Mouse (Mus musculus): ENCODE results near the gene Slc35c1. TPM values are rescaled to one million over a fixed set of nuclear protein-coding genes. Genes with fewer than 3 reads are reported as not detected.

Gene Slc35c1
- polyA plus RNA-seq, 1 experiment from 2014 or later: 8.7 TPM

DNA sequence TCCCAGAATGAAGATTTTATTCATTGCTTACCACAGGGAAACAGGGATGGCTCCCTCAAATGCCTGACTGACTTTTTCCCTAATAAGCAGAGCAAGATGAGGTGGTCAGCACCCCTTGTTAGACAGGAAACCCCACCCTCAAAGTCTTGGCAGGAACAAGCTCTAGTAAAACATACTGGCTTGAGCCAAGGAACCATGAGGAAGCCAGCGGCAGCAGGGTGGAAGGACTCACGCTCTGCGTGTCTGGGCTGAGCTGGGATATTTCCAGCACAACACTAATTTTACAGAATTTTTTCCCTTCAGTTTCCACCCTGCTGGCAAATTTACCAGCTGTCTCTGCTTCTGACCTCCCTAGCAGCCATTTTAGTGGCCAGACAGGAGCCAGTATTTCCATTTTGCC lies 33.9 kb downstream of the Slc35c1 start:
- H3K4me2 ChIP-seq (ENCODE audit: low read length): no peak overlapping the region
- H3K9ac ChIP-seq (ENCODE audit: low read length): no peak overlapping the region
- no peak overlapping the region for H3K4me3 ChIP-seq (ENCODE audit: low read depth, low read length)
- WGBS: 85% methylated on average over 3 of the region's 3 CpGs
- DNase-seq (ENCODE audit: low spot score) (no peak), ATAC-seq (no peak)
- H3K36me3 ChIP-seq (ENCODE audit: control insufficient read depth, insufficient read depth, low read length): peaks cover 33% of the 10 kb centered on the region
- H3K27ac ChIP-seq (ENCODE audit: low read depth, low read length): 0 out of 2 replicates have a peak overlapping the region, but pooled peaks have one; percentile 6
- no peaks in the 10 kb centered on the region for H3K27me3 ChIP-seq (replicated peaks; ENCODE audit: control insufficient read depth, insufficient read depth, low read length)
- peaks cover 39% of the 10 kb centered on the region for H3K4me1 ChIP-seq (ENCODE audit: control insufficient read depth, insufficient read depth, low read length)
- no peaks in the 10 kb centered on the region for H3K9me3 ChIP-seq (replicated peaks; ENCODE audit: control insufficient read depth, low read length)

DNA sequence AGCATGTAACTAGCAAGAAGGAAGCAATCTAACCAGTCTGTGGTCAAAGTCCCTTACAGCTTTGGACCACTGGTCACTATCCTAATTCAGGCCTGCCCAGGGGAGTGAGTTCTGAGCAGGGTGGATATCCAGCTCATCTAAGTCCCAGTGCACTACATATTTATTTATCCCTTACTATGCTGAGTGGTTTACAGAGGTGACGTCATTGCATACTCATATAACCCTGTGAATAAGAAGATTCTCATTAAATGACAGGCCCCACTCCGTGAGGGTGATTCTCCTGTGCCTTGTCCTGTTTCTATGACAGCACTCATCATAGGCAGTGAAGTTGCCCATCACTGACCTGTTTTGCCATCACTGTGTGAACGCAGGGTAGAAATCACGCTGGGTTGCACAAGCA lies 35.0 kb downstream of the Slc35c1 start:
- H3K36me3 ChIP-seq (ENCODE audit: control insufficient read depth, insufficient read depth, low read length): peaks cover 43% of the 10 kb centered on the region
- 66% methylated on average over 4 of the region's 4 CpGs for WGBS
- H3K4me2 ChIP-seq (ENCODE audit: low read length): no peak overlapping the region
- ATAC-seq (no peak), DNase-seq (ENCODE audit: low spot score) (no peak)
- H3K4me3 ChIP-seq (ENCODE audit: low read depth, low read length): no peak overlapping the region
- H3K9ac ChIP-seq (ENCODE audit: low read length): no peak overlapping the region
- H3K27ac ChIP-seq (ENCODE audit: low read depth, low read length): peak overlapping the region; percentile 65
- peaks cover 30% of the 10 kb centered on the region for H3K4me1 ChIP-seq (ENCODE audit: control insufficient read depth, insufficient read depth, low read length)
- no peaks in the 10 kb centered on the region for H3K9me3 ChIP-seq (replicated peaks; ENCODE audit: control insufficient read depth, low read length)
- no peaks in the 10 kb centered on the region for H3K27me3 ChIP-seq (replicated peaks; ENCODE audit: control insufficient read depth, insufficient read depth, low read length)

DNA sequence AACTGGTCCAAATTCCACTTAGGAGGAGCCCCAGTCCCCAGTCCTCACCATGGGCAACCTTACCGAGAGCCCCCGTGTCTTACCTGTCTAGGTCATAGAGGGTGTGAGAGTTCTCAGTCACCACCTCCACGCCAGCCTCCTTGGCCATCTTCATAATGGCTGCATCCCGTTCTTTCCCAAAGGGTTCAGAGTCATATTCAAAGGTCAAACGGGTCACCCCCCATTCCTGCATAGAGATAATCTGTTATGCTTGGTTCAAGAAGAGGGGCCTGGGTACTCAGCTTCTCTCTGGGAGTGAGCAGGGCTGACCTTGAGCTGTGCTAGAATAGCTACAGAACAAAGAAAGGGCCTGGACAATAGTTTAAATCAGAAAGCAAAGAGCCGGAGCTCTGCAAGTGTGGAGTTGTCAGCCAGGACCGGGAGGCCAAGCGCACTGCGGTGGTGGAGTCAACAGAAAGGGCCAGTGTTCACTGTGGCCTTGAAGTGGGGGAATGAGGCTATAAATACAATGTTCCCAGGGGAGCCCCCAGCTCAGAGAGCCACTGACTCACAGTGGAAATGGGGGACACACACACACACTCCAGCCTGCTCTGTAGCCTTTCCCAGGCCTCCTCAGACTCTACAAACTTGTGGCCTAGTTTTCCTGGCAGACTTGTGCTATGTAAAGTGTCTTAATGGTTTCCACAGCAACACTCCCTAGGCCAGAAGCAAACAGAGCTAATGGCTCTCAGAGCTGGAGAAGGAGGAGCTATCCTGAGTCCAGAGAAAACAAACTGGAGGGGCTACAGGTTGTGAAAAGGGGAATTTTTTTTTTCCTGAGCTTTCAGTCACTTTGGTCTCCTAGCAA lies 35.7 kb downstream of the Slc35c1 start:
- H3K4me2 ChIP-seq (ENCODE audit: low read length): no peak overlapping the region

DNA sequence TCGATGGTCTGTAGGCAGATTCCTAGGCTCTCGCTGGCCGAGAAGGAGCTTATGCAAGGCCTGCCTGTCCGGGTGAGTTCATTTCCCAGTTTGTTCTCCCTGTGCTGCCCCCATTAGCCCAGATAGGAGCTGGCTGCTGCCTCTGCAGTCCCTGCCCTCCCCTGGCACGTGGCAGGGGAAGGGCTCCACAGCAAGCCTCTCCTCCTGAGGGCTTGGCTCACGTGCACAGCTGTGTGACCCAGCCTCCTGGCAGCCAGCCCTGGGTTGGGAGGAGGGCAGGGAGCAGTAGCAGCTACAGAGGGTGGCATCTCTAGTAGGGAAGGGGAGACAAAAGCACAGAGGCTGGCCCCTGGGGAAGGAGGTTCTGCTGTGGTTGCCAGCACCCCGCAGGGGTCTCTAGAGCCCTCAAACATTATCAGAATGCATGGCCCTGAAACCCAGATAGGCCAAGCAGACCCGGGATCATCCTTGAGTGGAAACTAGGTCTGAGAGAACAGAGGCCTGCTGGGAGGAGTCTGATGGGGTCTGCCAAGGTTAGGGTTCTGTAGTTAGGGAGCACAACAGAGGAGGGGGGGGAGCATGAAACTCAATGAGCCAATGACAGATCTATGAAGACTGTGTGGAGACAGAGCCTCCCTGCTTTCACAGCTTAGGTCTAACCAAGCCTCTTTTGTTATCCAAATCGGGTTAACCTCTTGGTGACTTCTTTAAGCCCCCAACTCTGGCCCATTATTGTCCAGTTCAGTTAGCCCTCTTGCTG lies 36.5 kb downstream of the Slc35c1 start:
- H3K4me1 ChIP-seq (ENCODE audit: control insufficient read depth, insufficient read depth, low read length): peaks cover 30% of the 10 kb centered on the region
- no peak overlapping the region for H3K9ac ChIP-seq (ENCODE audit: low read length)
- H3K4me2 ChIP-seq (ENCODE audit: low read length): no peak overlapping the region
- ATAC-seq (peak; percentile 61), DNase-seq (ENCODE audit: low spot score) (peak; percentile 65)
- no peak overlapping the region for H3K4me3 ChIP-seq (ENCODE audit: low read depth, low read length)
- H3K27ac ChIP-seq (ENCODE audit: low read depth, low read length): peak overlapping the region; percentile 70
- 56% methylated on average over 9 of the region's 9 CpGs for WGBS
- no peaks in the 10 kb centered on the region for H3K27me3 ChIP-seq (replicated peaks; ENCODE audit: control insufficient read depth, insufficient read depth, low read length)
- no peaks in the 10 kb centered on the region for H3K9me3 ChIP-seq (replicated peaks; ENCODE audit: control insufficient read depth, low read length)
- H3K36me3 ChIP-seq (ENCODE audit: control insufficient read depth, insufficient read depth, low read length): peaks cover 56% of the 10 kb centered on the region

More for the DNA sequence above, 35.7 kb downstream of the Slc35c1 start:
- Histone ChIP-seq H3K27me3 (replicated peaks; ENCODE audit: control insufficient read depth, insufficient read depth, low read length) (no peaks in the 10 kb centered on the region), H3K9me3 (replicated peaks; ENCODE audit: control insufficient read depth, low read length) (no peaks in the 10 kb centered on the region), H3K9ac (ENCODE audit: low read length) (no peak overlapping the region), H3K4me3 (ENCODE audit: low read depth, low read length) (no peak overlapping the region), H3K27ac (ENCODE audit: low read depth, low read length) (peak overlapping the region; percentile 70), H3K4me1 (ENCODE audit: control insufficient read depth, insufficient read depth, low read length) (peaks cover 30% of the 10 kb centered on the region), H3K36me3 (ENCODE audit: control insufficient read depth, insufficient read depth, low read length) (peaks cover 50% of the 10 kb centered on the region)
- WGBS: 52% methylated on average over 9 of the region's 9 CpGs
- peak; percentile 78 for ATAC-seq
- DNase-seq (ENCODE audit: low spot score): peak; percentile 89

GRCm38 (mm10) chr2:92423156-92423555 lies 37.2 kb downstream of the Slc35c1 start:
- WGBS: 89% methylated on average over 9 of the region's 9 CpGs
- 0 out of 2 replicates have a peak overlapping the region, but pooled peaks have one; percentile 70 for H3K27ac ChIP-seq (ENCODE audit: low read depth, low read length)

DNA sequence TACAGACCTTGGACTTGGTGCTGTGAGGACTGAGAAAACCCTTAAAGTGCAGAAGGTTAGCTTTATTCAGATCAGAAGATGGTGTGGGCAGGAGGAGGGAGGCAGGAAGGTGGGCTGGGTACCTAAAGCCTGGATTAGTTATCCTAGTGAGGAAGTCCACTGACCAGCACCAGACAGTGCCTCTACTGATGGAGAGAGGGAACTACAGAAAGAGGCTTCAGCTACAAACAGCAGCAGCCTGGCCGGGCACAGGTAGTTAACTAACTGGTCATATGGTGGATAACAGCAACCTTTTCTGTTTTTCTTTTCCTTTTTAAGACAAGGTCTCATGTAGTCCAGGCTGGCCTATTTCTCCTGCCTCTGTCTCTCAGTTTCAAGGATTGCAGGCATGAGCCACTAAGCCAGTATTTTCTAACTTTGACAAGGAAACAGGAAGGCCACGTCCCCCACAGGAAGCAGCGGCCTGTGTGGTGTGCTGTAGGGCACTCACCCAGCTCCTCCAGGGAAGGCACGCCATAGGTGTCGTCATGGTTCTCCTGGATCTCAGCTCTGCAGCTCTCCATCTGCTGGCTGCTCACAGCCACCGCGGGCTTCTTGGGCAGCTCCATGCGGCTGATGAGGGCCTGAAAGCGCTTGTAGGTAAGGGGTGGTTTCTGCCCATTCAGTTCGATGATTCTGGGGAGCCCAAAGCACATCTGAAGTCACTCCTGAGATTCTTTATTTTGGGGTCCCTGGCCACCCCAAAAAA lies 37.8 kb downstream of the Slc35c1 start:
- H3K27me3 ChIP-seq (replicated peaks; ENCODE audit: control insufficient read depth, insufficient read depth, low read length): no peaks in the 10 kb centered on the region
- H3K36me3 ChIP-seq (ENCODE audit: control insufficient read depth, insufficient read depth, low read length): peaks cover 68% of the 10 kb centered on the region
- no peak overlapping the region for H3K9ac ChIP-seq (ENCODE audit: low read length)
- no peak overlapping the region for H3K4me2 ChIP-seq (ENCODE audit: low read length)
- no peak for DNase-seq (ENCODE audit: low spot score)
- WGBS: 82% methylated on average over 10 of the region's 10 CpGs
- no peaks in the 10 kb centered on the region for H3K9me3 ChIP-seq (replicated peaks; ENCODE audit: control insufficient read depth, low read length)
- H3K4me3 ChIP-seq (ENCODE audit: low read depth, low read length): no peak overlapping the region
- H3K27ac ChIP-seq (ENCODE audit: low read depth, low read length): no peak overlapping the region
- ATAC-seq: no peak
- peaks cover 21% of the 10 kb centered on the region; the same call in 1 of the 2 replicates for H3K4me1 ChIP-seq (ENCODE audit: control insufficient read depth, insufficient read depth, low read length)

More at GRCm38 (mm10) chr2:92423156-92423555, 37.2 kb downstream of the Slc35c1 start:
- no peak for DNase-seq (ENCODE audit: low spot score)
- Histone ChIP-seq H3K9ac (ENCODE audit: low read length) (no peak overlapping the region), H3K9me3 (replicated peaks; ENCODE audit: control insufficient read depth, low read length) (no peaks in the 10 kb centered on the region), H3K4me1 (ENCODE audit: control insufficient read depth, insufficient read depth, low read length) (peaks cover 26% of the 10 kb centered on the region), H3K27me3 (replicated peaks; ENCODE audit: control insufficient read depth, insufficient read depth, low read length) (no peaks in the 10 kb centered on the region), H3K4me3 (ENCODE audit: low read depth, low read length) (no peak overlapping the region), H3K36me3 (ENCODE audit: control insufficient read depth, insufficient read depth, low read length) (peaks cover 62% of the 10 kb centered on the region), H3K4me2 (ENCODE audit: low read length) (no peak overlapping the region)
- no peak for ATAC-seq

DNA sequence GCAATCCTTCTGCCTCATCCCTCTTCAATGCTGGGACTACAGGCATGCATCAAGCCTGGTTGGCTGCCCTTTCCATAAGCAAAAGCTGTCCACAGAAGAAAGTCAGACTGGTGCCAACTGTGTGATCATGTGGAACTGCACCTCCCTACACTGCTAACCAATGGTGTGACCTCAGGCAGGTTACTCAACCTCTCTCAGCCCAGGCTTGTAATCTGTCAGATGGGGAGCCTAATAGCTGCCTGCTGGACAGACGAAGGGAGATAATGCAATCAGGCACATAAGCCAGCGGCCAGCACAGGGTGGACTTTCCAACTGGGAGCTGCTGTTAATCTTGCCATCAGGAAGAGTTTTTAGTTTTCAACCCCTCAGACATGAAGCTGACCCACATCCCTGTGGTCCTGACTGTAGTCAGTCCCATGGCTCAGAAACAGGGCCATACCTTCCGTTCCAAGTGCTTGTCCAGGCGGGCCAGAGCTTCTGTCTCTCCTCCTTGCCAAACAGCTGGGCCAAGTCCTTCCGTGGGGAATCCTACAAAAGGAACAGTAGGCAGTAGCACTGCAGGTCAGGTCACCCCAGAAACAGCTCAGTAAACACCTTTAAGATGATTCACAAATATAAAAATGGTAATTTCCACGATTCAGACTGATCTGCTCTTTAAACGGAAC lies 38.5 kb downstream of the Slc35c1 start:
- 91% methylated on average over 7 of the region's 7 CpGs for WGBS
- no peak for DNase-seq (ENCODE audit: low spot score)
- Histone ChIP-seq H3K4me1 (ENCODE audit: control insufficient read depth, insufficient read depth, low read length) (peaks cover 21% of the 10 kb centered on the region; the same call in 1 of the 2 replicates), H3K27ac (ENCODE audit: low read depth, low read length) (no peak overlapping the region), H3K9ac (ENCODE audit: low read length) (no peak overlapping the region), H3K4me3 (ENCODE audit: low read depth, low read length) (no peak overlapping the region), H3K36me3 (ENCODE audit: control insufficient read depth, insufficient read depth, low read length) (peaks cover 75% of the 10 kb centered on the region), H3K27me3 (replicated peaks; ENCODE audit: control insufficient read depth, insufficient read depth, low read length) (no peaks in the 10 kb centered on the region), H3K9me3 (replicated peaks; ENCODE audit: control insufficient read depth, low read length) (no peaks in the 10 kb centered on the region), H3K4me2 (ENCODE audit: low read length) (no peak overlapping the region)
- no peak for ATAC-seq

DNA sequence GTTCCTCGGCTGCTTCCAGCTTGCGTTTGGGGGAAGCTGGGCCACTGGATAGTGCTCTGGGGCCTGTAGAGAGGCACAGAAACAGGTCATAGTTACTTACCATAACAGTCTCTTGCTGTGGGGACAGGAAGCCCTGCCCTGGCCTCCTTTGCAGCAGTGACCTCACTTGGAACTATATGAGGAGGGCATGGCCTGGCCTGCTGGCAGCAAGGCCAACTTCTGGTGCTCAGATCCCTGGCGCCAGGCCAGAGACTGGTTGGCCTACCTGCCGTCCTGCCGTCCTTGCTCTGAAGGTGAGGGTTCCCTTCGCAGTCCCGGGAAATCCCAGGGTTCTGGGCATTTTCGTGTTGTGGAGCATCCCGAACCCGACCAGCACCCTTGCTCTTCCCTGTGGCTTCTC lies 48.6 kb downstream of the Slc35c1 start:
- DNase-seq (ENCODE audit: low spot score) (no peak), ATAC-seq (no peak)
- H3K27me3 ChIP-seq (replicated peaks; ENCODE audit: control insufficient read depth, insufficient read depth, low read length): no peaks in the 10 kb centered on the region
- no peak overlapping the region for H3K4me2 ChIP-seq (ENCODE audit: low read length)
- no peak overlapping the region for H3K27ac ChIP-seq (ENCODE audit: low read depth, low read length)
- H3K4me3 ChIP-seq (ENCODE audit: low read depth, low read length): no peak overlapping the region
- peaks cover 96% of the 10 kb centered on the region for H3K36me3 ChIP-seq (ENCODE audit: control insufficient read depth, insufficient read depth, low read length)
- no peak overlapping the region for H3K9ac ChIP-seq (ENCODE audit: low read length)
- H3K9me3 ChIP-seq (replicated peaks; ENCODE audit: control insufficient read depth, low read length): no peaks in the 10 kb centered on the region
- 91% methylated on average over 10 of the region's 10 CpGs for WGBS
- no peaks in the 10 kb centered on the region for H3K4me1 ChIP-seq (ENCODE audit: control insufficient read depth, insufficient read depth, low read length)
